Mouse (Mus musculus) megakaryocyte, embryonic 14.5 days (primary cell): ENCODE measurements around the gene Ank3.

Experiments used
- FLI1 ChIP-seq: IDR thresholded peaks from 2 replicates; pipeline ENCODE4 v1.6.1; 2012; ENCODE audit warnings: low read length, inconsistent platforms, mixed read lengths
- GATA1 ChIP-seq: IDR thresholded peaks from 3 replicates; pipeline ENCODE4 v1.6.1; 2012; ENCODE audit warnings: mixed read lengths, low read length, inconsistent platforms, borderline replicate concordance

DNA sequence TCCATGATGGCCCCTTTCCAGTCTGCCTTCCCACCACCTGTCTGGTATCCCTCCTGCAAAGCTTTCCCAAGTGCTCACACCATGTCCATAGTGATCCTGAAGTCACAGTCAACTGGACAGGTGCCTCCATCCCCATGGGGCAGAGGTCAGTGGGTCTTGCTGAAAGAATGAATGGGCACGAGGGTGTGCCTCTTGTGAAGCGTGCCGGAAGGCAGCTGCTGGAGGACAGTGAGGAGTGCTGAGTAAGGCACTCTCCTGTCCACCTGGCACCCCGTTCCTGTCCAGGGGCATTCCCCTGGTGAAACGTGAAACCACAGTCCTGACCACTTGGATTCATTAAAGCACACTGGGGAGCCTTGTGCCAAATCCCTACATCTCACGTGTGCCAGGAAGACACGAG is 337.7 kb downstream of the Ank3 start:
- TF ChIP-seq GATA1: no peak
- TF ChIP-seq FLI1: no peak
